Mouse (Mus musculus): ENCODE data around the gene Disp1.

Gene Disp1

GRCm38 (mm10) chr1:183200926-183201325 is 20.4 kb downstream of the Disp1 start:
- no peak for DNase-seq (ENCODE audit: low read depth)

- DNase-seq (ENCODE audit: low read depth): no peak
Observed at GRCm38 (mm10) chr1:183194763-183195162, 26.6 kb downstream of the Disp1 start.

- DNase-seq (ENCODE audit: low read depth): peak; percentile 88
Observed at GRCm38 (mm10) chr1:183194151-183194550, 27.2 kb downstream of the Disp1 start.

- DNase-seq (ENCODE audit: low read depth): no peak
Observed at GRCm38 (mm10) chr1:183191398-183191797, 29.9 kb downstream of the Disp1 start.

- DNase-seq (ENCODE audit: low read depth): no peak
Observed at GRCm38 (mm10) chr1:183190456-183190855, 30.9 kb downstream of the Disp1 start.

- DNase-seq (ENCODE audit: low read depth): no peak
Observed at GRCm38 (mm10) chr1:183189014-183189662, 32.2 kb downstream of the Disp1 start.

GRCm38 (mm10) chr1:183188115-183189013 is 33.0 kb downstream of the Disp1 start:
- no peak for DNase-seq (ENCODE audit: low read depth)

- no peak for DNase-seq (ENCODE audit: low read depth)
Observed at GRCm38 (mm10) chr1:183185560-183185959, 35.8 kb downstream of the Disp1 start.

- DNase-seq (ENCODE audit: low read depth): no peak
Observed at GRCm38 (mm10) chr1:183184681-183185080, 36.6 kb downstream of the Disp1 start.

- DNase-seq (ENCODE audit: low read depth): no peak
Observed at GRCm38 (mm10) chr1:183183565-183183964, 37.8 kb downstream of the Disp1 start.

- DNase-seq (ENCODE audit: low read depth): no peak
Observed at GRCm38 (mm10) chr1:183182641-183183414, 38.5 kb downstream of the Disp1 start.

- DNase-seq (ENCODE audit: low read depth): no peak
Observed at GRCm38 (mm10) chr1:183181030-183181395, 40.3 kb downstream of the Disp1 start.

- DNase-seq (ENCODE audit: low read depth): no peak
Observed at GRCm38 (mm10) chr1:183180301-183181029, 40.9 kb downstream of the Disp1 start.

- DNase-seq (ENCODE audit: low read depth): no peak
Observed at GRCm38 (mm10) chr1:183179316-183179715, 42.0 kb downstream of the Disp1 start.

GRCm38 (mm10) chr1:183175236-183175635 is 46.1 kb downstream of the Disp1 start:
- DNase-seq (ENCODE audit: low read depth): no peak

GRCm38 (mm10) chr1:183171095-183171494 is 50.2 kb downstream of the Disp1 start:
- no peak for DNase-seq (ENCODE audit: low read depth)

GRCm38 (mm10) chr1:183168465-183168864 is 52.9 kb downstream of the Disp1 start:
- no peak for DNase-seq (ENCODE audit: low read depth)

- no peak for DNase-seq (ENCODE audit: low read depth)
Observed at GRCm38 (mm10) chr1:183167776-183168175, 53.5 kb downstream of the Disp1 start.

- DNase-seq (ENCODE audit: low read depth): no peak
Observed at GRCm38 (mm10) chr1:183166700-183167099, 54.6 kb downstream of the Disp1 start.

- no peak for DNase-seq (ENCODE audit: low read depth)
Observed at GRCm38 (mm10) chr1:183164648-183165071, 56.7 kb downstream of the Disp1 start.

- DNase-seq (ENCODE audit: low read depth): no peak
Observed at GRCm38 (mm10) chr1:183164190-183164580, 57.1 kb downstream of the Disp1 start.
